Mouse (Mus musculus) bone marrow macrophage, adult 2 months (primary cell): ENCODE data around the gene Mta3.

Experiments used
- CTCF ChIP-seq: IDR thresholded peaks from 2 replicates; pipeline ENCODE4 v1.5.1; 2012; ENCODE audit warnings: low read depth, mild to moderate bottlenecking, low read length, moderate library complexity
- POLR2A ChIP-seq: IDR thresholded peaks from 2 replicates; pipeline ENCODE4 v1.6.1; 2012; ENCODE audit warnings: mild to moderate bottlenecking, low read depth, low read length, borderline replicate concordance

- no peak for TF ChIP-seq POLR2A
- no peak for TF ChIP-seq CTCF
These were observed 124.8 kb downstream of the Mta3 start for GRCm38 (mm10) chr17:83830616-83831292.
